Mouse (Mus musculus) cerebellum, adult 8-10 months (tissue): ENCODE data around the gene Nsdhl.

ENCODE experiments used
- DNase-seq: peaks from one replicate; pipeline ENCODE4 v3.0.0; 2022

The Nsdhl gene

DNA sequence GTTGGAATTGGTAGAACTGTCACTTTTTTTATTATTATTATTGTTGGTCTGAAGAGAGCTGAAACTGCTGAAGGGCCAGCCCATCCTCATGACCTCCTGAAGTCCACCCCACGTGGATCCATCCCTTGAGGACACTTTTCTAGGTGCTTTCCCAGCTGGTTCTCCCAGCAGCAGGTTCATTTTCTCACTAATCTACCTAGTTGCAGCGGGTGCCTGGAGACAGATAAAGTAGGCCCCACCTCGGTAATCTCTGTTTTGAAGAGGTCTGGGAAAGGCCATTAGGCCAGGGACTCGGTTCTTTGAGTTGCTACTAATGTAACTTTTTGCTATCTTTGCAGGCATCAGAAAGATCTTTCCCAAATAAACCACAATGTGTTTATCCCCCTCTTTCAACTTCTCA is 87.3 kb downstream of the Nsdhl start:
- DNase-seq = no peak

DNA sequence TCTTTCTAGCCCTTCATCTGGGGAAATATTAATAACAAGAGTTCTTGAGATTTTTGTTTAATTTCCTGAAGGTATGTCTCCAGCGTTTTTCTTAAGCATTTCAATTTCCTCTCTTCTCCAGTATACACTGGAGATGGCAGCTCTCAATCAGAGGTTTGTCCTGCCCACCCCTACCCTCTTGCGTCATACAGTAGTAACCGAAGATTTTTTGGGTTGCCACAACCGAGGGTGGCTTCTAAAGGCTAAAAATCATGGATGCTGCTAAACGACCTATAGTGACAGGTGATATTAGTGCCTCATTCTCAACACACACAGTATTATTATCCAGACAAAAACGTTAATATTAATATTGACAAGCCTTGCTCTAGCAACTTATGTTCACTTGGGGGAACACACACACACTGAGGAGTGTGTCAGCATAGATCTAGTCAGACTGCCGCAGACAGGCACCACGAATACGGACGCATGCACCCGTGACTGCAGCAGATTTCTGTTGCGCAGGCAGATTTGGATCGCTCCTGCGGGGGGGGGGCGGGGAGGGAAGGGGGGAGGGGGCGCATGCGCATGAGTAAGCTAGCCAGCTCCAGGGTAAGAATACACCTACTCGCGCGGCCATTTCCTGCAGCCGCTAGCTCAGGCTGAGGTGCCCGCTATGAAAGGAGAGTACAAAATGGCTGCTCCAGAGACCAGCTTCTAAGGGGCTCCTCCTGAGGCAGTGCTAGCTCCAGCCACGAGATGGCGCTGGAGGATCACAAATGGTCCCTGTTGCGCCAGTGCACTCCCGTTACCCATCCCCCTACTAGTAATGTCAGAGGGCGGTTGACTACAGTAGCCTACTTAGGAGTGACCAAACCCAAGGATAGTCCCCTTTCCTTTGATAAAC is 89.5 kb downstream of the Nsdhl start:
- DNase-seq = peak; percentile 93
